Mouse (Mus musculus) heart, adult 8-10 months (tissue): ENCODE measurements around the gene Lmod1. TPM values are rescaled to one million over a fixed set of nuclear protein-coding genes. Genes with fewer than 3 reads are reported as not detected.
"Not testable (repeated sequence)": the region's sequence is repeated elsewhere in the genome, so short reads cannot be mapped to it uniquely, and the experiment has no call there.

Experiments used
- DNase-seq: peaks from one replicate; pipeline ENCODE4 v3.0.0; 2022; ENCODE audit warnings: low spot score
- total RNA-seq, 4 experiments: library from RNA; stranded (reverse); gene quantifications; 2 replicates each; pipeline ENCODE4 v1.2.4; 2022

Lmod1 gene
- total RNA-seq, 4 experiments from 2014 or later = 1.9 to 3.0 (median 2.5) TPM

DNA sequence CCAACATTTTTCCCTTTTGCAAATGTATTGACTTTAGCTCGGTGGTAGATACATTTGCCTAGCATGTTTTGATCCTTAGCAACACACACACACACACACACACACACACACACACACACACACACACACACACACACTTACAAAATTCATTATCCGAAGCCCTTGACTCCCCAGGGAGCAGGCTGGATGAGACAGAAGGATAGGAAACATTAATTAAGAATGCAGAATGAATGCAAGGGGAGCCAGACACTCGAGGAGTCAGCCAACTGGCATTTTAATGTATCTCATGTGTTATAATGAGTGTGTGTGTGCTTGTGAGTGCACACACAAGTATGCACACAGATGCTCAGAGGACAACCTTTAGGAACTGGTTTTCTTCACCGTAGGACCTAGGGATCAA lies 36.9 kb downstream of the Lmod1 start:
- DNase-seq = no peak

DNA sequence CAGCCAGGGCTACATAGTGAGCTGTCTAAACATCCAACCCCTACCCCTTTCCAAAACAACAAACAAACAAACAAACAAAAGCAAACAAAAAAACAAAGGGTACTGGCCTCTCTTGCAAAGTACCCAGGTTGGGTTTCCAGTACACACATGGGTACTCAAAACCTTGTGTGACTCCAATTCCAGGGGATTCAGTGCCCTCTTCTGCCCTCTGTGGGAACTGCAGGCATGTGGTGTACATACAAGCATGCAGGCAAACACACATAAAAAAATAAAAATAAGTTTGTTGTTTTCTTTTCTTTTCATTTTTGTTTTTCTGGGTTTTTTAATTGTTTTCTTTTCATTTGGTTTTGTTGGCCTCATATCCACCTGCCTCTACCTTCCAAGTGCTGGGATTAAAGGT lies 37.5 kb downstream of the Lmod1 start:
- DNase-seq = no peak

DNA sequence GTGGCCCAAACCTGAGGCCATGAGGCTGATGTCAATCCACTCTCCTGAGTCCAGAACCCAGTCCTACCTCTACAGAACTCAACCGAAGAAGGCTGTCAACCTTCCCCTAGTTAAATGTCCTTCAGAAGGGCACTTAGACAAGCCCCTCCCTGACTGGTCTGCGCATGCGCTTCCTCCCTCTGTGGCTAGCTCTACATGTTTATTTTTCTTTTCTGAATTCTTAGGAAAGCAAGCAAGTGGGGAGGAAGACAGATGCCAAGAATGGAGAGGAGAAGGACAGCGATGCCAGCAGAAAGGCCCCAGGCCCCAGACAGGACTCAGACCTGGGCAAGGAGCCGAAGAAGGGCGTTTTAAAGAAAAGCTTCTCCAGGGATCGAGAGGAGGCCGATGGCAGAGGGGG lies 38.8 kb downstream of the Lmod1 start:
- DNase-seq = no peak

DNA sequence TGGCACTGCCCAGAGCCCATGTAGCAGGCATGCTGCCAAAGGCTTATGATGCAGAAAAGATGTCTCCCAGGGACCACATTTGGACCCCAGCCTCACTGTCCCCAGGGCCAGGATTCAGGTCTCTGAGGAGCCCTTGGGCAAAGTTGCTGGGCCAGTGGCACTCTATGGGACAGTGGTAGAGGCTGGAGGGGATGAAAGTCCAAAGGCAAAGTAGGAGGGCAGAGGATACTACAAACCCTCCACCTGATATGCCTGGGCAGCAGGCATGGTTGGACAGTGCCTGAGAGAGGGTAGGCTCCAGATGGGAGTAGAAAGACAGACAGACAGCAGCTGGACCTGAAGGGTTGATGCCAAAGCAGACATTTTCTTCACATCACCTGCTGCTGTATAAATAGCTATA lies 41.8 kb downstream of the Lmod1 start:
- no peak for DNase-seq

DNA sequence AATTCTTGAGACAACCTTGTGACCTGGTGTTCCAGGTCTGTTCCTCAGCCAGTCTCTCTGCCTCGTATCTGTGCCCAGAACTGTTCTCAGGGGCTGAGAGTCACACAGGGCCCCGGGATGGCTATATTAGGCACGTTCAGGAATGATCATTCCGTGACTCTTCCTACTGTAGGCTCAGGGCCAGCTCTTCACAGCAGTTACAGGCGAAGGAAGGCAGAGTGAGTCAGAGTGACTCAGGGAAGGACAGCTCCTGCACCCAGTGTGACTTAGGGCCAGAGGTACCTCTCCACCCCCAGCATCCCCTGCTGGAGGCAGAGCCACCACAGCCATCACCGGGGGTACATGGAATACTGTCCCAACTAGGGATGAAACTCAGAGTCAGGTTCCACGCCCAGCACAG lies 42.4 kb downstream of the Lmod1 start:
- no peak for DNase-seq

DNA sequence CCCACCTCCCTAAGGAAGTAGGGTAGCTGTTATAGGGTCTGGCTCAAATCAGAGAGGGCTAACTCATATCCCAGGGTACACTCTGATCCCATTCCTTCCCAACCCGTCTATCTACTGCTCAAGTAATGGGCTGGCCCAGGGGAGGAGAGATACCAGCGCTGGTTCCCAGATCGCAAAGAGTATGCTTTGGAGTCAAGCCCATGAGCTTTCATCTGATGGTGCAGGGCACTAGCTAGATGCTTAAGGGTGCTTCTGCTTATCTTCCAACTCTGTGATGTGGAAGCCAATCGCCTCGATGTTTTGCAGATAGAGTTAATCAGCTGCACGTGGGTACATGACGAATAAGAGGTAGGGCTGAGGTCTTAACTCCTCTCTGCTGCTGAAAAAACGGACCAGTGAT lies 43.0 kb downstream of the Lmod1 start:
- DNase-seq = no peak

DNA sequence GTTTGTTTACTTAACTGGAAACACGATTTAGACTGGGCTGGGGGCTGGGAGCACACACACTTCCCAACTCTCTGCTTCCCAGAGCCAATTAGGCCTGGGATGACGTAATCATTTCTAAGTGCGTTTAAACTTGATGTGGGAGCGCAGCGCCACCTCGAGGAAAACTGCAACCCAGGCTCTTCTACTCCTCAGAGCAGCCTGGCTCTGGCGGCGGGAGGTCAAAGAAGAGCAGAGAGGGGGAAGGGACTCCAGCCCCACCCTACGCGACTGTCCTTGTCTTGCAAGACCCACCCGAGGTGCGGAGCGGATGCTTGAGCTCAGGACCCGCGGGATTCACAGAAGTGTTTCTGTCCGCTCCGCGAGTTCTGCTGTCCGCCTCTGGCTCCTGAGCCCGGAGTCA lies 43.6 kb downstream of the Lmod1 start:
- DNase-seq = peak; percentile 85

DNA sequence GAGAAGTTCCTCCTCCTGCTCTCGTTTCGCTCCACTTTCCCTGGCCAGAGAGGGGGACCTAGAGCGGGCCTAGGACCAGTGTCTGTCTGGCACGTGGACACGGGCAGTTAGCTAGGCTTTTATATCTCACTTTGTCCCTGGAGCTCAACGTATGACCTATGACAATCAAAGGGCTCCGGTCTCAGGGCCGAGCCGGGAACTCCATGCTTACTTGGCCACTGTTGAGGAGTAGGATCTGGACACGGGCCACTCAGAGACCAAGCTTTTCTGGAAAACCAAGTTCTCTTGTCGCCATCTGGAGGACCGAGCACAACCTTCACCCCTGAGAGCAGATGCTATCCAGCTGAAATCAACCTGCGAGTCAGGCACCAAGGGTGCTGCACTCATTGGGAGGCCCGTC lies 44.4 kb downstream of the Lmod1 start:
- peak; percentile 63 for DNase-seq

DNA sequence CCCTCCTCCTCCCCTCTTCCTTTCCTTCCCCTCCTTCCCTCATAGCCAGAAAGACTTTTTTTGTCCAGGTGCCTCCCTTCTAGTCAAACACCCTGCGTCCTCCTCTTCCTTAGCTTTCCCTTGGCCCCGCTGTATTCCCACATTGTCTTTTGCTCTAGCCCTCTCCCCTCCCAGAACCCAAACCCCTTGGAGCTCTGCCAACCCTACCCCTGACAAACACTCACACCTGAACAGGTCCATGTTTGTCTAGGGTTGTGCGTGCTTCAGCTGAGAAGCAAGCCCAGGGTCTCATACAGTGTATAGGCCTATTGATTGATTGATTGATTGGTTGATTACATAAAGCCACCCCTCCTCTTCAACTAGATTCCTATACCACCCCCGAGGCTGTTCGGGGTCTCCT lies 44.8 kb downstream of the Lmod1 start:
- no peak for DNase-seq

DNA sequence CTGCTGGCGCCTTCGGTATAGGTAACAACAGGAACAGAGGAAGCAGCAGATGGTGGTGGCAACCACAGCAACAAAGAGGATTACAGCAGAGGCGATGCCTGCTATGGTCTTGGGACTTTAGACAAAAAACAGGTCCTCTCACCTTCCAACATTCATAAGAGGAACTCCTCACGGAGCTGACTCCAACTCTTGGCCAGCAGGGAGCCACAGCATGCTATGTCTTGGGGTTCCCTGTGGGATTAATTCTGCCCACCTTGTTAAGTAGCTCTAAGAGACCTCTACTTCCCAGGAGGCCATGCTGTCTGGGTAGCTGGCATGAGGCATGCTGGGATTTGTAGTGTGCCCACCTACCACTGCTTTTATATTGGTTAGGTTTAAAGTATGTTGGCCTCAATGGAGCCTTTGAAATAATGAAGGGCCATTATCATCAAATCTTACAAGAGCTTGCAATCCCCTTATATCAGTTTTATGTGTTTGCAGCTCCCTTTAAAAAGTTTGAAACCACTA lies 48.6 kb downstream of the Lmod1 start:
- DNase-seq = no peak

DNA sequence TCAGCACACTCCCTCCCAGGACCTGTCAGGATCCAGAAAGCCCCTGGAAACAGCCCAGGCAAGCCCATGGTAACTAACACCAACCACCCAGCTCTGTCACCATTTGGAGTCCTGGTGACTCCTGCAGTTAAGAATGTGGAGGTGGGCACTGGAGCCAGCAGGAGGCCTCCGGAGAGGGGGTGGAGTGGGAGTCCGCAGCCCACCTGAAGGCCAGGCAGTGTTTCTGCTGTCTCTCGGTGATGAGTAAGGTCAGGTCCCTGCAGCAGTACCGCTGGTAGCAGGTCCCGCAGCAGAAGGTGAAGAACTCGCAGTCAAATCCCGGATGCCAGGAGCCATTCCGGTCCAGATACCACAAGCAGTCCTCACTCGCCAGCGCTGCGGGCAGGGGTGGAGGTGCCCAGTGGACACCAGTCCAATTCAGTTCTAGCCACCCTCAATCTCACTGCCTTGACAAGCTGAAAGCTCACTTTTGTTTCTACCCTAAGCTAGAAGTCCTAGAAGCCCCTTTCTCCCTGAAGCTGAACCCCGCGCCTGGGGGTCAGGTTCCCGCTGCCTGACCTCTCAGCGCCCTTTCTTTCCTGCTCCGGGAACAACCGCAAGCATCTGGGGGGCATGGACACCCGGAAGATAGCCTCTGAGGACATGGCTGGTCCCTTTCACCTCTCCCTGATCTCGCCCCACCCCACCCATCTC lies 49.7 kb downstream of the Lmod1 start:
- no peak for DNase-seq

DNA sequence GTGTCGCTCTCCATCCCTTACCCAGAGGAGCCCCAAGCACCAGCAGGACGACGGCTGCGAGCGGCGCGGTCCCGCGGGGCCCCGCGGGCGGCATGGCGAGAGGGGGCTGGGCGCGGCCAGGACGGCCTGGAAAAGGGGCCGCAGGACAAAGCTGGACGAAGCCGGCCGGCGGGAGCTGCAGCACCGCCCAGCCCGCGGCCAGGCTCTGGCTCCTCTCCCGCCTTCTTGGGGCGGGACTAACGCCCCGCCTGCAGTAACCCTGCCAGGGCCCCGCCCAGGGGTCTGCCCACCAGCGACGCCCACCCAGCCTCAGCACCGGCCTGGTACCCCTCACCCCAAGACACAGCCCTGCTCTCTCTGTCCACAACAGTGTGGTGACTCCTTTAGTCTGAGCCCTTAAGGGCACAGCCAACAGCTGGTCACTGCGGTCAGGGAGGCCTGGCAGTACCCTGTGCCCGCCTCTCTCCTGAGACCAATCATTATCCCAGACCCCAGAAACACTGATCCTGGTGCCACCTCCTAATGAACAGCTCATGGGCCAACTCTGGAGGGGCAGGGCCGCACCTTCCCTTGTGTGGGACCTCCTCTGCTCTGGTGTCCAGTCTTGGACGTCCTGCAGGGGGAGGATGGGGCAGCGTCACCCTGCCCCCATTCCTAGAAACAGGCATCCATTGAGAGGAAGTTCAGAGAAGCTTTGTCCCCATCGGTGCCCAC lies 50.4 kb downstream of the Lmod1 start, which contains the start of gene Shisa4:
TSS of gene Shisa4 (minus strand) at position 370 of the 714 bp plus-strand sequence.
- DNase-seq = no peak

DNA sequence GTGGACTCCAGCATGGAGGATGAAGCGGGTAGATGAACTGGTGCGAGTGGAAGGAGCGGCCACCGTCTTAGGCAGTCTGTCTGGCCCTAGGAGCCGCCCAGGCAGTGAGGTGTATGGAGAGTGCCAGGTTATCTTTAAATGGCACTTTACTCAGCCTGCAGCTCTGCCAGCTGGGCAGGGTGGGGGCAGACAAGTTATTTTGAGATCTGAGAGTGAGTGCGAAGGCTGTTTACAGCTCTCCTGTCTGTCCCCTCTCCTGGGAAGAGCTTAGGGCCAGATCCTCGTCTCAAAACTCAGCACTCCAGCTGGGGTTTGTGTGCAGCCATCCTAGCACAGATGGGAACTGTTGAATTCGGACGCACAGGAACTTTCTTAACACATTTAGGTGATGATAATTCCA lies 54.0 kb downstream of the Lmod1 start:
- DNase-seq = peak; percentile 44

DNA sequence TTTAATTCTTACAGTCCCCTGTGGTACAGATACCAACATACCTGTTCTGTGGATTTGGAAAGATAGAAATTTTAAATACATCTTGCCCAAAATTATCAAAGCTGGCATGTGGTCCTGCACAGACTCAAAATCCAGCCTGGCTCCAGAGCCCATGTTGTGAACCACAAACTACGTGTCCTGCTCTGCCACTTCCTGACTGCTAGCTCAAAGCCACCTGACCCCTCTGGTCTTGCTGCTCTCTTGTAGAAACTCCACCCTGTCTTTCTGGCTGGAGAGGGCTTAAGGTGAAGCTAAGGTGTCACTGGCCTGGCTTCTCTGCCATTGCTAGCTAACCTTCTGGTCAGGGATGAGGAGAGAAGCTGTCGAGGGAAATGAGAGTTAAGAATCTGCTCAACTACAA lies 54.4 kb downstream of the Lmod1 start:
- no peak for DNase-seq

DNA sequence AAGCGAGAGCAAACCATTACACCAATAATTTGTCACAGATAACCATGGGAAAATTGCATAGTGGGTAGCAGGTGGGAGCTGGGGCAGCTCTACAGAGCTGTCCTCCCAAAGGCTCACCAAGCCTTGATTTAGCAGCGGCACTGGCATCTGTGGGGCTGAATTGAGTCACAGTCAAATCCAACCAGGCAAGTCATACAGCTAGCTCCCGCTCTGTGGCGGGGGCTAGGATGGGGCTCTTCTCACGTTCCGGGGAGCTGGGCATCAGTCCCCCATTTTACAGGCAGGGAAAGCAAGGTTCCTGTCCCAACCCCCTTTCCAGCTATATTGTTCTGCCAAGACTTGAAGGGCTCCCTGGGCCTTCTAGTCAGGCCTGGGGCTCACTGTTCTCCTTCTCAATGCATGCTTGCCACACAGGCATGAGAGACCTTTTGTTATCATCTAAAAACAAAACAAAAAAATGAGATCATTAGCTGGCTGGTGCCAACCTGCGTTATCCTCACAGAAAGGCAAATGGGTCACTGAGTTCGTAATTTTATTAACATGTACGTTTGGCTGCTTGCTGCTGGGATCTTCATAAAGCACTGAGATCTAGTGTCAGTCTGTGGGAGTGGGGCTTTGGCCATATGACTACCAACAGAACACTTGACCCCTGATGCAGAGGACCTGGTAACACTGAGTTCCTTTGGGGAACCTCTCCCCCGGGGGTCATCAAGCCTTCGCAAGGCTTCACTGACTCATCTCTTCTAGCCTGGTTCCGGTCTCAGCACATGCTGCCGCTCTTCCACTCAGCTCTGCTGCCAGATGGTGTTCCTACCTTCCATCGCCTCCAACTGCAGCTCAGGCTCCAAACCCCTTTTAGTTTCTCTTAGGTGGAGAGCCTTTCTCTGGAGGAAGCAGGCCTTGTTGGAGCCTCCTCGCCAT lies 55.7 kb downstream of the Lmod1 start:
- no peak for DNase-seq

DNA sequence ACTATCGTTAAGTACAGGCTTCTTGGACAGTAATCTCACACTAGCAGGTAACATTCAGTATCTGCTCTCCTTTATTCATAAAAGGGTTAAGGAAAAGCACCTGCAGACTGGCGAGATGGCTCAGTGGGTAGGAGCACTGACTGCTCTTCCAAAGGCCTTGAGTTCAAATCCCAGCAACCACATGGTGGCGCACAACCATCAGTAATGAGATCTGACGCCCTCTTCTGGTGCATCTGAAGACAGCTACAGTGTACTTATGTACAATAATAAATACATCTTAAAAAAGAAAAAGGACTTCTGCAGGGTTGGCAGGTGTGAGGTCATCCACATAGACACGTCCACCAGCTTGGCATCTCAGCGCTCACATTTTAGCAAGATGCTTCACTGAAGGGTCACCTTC lies 57.0 kb downstream of the Lmod1 start:
- not testable (repeated sequence) for DNase-seq

DNA sequence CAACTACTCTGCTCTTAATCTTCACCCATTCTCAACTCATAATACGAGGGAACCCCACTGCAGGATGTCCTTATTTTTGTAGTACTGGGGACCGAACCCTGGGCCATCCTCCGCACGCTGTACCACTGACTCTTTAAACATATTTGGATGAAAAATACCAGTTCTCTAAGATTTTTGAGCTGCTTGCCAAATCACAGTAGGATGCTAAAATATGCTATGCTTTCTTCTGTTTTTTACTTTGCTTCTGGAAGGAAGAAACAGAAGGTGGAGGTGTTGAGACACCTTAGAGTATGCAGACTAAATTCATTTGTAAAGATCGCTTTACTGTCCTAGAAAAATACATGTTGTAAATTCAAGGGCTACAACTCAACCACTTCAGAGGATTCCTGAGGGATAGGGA lies 59.6 kb downstream of the Lmod1 start:
- DNase-seq = no peak

DNA sequence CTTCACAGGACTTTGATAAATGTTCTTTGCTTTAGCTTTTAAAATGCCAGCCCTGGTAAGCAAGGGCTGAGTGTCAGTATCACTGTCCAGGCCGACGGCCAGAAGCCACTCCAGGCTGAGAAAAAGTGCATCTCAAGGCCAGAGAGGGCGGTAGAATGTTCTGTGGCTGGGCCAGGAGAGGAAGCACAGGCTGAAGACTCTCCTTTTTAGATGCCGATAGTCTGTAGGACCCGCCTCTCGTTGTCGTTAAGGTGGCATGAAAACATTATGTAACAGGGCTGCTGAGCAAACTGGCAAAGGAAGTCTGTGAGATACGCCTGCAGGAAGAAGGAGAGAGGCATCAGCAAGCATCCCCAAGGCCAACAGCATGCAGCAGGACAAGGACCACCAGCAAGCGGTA lies 60.6 kb downstream of the Lmod1 start:
- DNase-seq = no peak

DNA sequence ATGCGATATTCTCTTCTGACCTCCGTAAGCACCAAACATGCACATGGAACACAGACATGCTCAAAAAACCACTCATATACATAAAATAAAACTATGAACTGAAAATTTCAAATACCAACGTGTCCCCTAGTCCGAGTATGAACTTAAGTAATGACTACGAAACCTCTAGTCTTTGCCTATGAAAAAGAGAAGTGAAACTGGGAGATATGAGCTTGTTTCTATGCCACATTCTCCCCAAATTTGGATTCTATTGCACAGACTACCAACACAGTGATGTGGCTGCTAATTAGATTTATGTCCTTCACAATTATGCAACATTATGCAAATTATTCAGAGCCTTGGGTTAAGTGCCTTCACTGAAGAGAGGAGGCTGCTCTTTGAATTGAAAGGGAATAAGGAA lies 74.9 kb downstream of the Lmod1 start:
- no peak for DNase-seq

DNA sequence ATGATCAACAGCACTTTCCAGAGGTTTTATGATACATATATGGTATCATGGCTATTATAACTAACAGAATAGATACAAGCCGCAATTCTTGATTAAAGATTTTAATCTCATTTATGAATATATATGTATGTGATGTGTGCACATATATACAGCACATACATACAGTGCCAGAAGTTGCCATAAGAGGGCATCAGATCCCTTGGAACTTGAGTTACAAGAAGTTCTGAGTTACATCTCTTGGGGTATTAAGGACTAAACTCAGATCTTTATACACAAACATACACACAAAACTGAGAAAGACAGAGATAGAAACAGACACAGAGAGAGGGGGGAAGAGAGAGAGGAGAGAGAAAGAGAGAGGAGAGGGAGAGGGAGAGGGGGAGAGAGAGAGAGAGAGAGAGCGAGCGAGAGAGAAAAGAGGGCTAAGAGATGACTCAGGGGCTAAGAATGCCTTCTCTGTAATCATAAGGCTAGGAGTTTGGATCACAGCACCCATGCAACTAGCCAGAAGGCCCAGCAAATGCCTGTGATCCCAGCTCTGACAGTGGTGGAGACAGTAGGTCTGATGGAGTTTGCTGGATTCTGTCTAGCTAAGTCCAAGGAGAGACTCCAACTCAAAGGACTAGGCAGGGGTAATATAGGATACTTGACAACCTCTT lies 77.0 kb downstream of the Lmod1 start:
- no peak for DNase-seq

DNA sequence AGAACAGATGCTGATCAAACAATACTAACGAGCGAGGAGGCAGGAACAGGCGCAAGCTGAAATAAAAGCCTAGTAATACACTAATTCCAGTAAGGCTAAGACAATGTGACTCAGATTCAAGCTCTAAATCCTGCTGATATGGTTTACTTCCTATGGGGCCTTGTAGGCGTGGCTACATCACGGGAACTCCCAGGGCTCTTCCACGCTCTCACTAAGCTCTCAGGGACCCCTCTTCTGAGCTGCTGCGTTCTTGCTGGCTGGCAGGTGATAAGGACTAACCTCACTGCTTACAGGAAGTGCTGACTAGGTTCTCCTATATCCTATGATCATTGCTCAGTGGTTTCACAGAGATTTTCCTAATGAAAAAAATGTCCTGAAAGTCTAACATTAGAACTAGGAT lies 80.7 kb downstream of the Lmod1 start:
- no peak for DNase-seq

DNA sequence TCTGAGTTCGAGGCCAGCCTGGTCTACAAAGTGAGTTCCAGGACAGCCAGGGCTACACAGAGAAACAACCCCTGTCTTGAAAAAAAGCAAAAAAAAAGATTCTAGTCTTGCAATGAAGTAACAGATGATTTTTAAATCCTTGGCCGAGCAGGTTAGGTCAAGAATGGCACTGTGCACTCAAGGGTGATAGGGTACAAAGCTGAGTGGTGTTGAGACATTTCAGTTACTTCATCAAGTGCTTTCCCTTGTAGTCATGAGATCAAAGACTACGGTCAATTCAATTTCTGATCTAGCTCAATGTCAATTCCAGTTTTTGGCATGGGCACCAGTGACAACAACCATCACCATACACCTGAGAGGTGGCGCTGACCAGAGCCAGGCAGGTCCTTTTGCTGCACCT lies 84.4 kb downstream of the Lmod1 start:
- no peak for DNase-seq
